Mouse (Mus musculus) G1E (cell line): ENCODE measurements around the gene Zfp688.

Source experiments
- CTCF ChIP-seq: IDR thresholded peaks from 2 replicates; pipeline ENCODE4 v1.5.1; 2012; ENCODE audit warnings: low read depth, low read length, inconsistent platforms, mixed read lengths
- GATA1 ChIP-seq: IDR thresholded peaks from 2 replicates; pipeline ENCODE4 v1.6.1; 2012; ENCODE audit warnings: borderline replicate concordance, low read length, inconsistent platforms, mixed read lengths
- TAL1 ChIP-seq: conservative IDR thresholded peaks from 2 replicates; pipeline ENCODE4 v1.6.1; 2012; ENCODE audit warnings: low read depth, low read length, inconsistent platforms, mixed read lengths

GRCm38 (mm10) chr7:127466606-127467005 is 44.7 kb upstream of the Zfp688 start:
- TF ChIP-seq CTCF, result no peak
- no peak for TF ChIP-seq TAL1
- no peak for TF ChIP-seq GATA1
